Mouse (Mus musculus) midbrain, embryonic 14.5 days (tissue): Measurements from ENCODE around the gene Pgbd5. TPM values are rescaled to one million over a fixed set of nuclear protein-coding genes. Genes with fewer than 3 reads are reported as not detected.

Source experiments
- ATAC-seq: fragments of 200-750 bp; cut with Nextera tagmentation; 2 replicates; pipeline ENCODE4 v1.8.0; 2017; ENCODE audit warnings: moderate number of reproducible peaks, moderate library complexity; ENCODE audit not compliant: low FRiP score, low TSS enrichment
- DNase-seq: peaks from one replicate; pipeline ENCODE4 v3.0.0-alpha.2; 2015
- H3K27ac ChIP-seq: fragments of 300-500 bp; sonication (generic); replicated peaks from 2 replicates; pipeline ENCODE4 v1.5.1; 2014; ENCODE audit warnings: mild to moderate bottlenecking, low read depth, low read length, moderate library complexity
- H3K27me3 ChIP-seq: fragments of 300-500 bp; sonication (generic); 2 replicates; pipeline ENCODE4 v1.6.1; 2014; ENCODE audit warnings: low read length, control low read depth, mixed read lengths; ENCODE audit not compliant: control insufficient read depth, insufficient read depth
- H3K36me3 ChIP-seq: fragments of 300-500 bp; sonication (generic); 2 replicates; pipeline ENCODE4 v1.6.1; 2014; ENCODE audit warnings: low read length, control low read depth; ENCODE audit not compliant: control insufficient read depth, insufficient read depth
- H3K4me1 ChIP-seq: fragments of 300-500 bp; sonication (generic); 2 replicates; pipeline ENCODE4 v1.6.1; 2014; ENCODE audit warnings: mild to moderate bottlenecking, antibody characterized with exemption, low read length, control low read depth; ENCODE audit not compliant: control insufficient read depth, insufficient read depth
- H3K4me2 ChIP-seq: fragments of 300-500 bp; sonication (generic); 2 replicates; pipeline ENCODE4 v1.6.1; 2014; ENCODE audit warnings: mild to moderate bottlenecking, low read length, moderate library complexity
- H3K4me3 ChIP-seq: fragments of 300-500 bp; sonication (generic); replicated peaks from 2 replicates; pipeline ENCODE4 v1.5.1; 2014; ENCODE audit warnings: low read depth, low read length
- H3K9ac ChIP-seq: fragments of 300-500 bp; sonication (generic); replicated peaks from 2 replicates; pipeline ENCODE4 v1.6.1; 2014; ENCODE audit warnings: mild to moderate bottlenecking, low read length, moderate library complexity
- H3K9me3 ChIP-seq: fragments of 300-500 bp; sonication (generic); 2 replicates; pipeline ENCODE4 v1.6.1; 2016; ENCODE audit warnings: low read length, control low read depth, mixed read lengths; ENCODE audit not compliant: control insufficient read depth
- WGBS: fragments of 180-500 bp; shearing (Covaris S2); extraction: QIAGEN DNeasy Blood & Tissue Kit; methylation state at CpG from one replicate; pipeline ENCODE4 v1.1.7; 2014; 5-methylcytosine and 5-hydroxymethylcytosine counted together
- polyA plus RNA-seq: library from polyadenylated mRNA; unstranded; fragments of >200 nt; fragmentation: Nextera tagmentation; extraction: Ambion mirVana; gene quantifications from 2 replicates; pipeline ENCODE4 v1.2.1, GENCODE M21; 2014

Gene Pgbd5
- polyA plus RNA-seq, 1 experiment from 2014 or later: 13.8 TPM

- Histone ChIP-seq H3K27ac (no peak overlapping the region), H3K4me1 (no peaks in the 10 kb centered on the region), H3K36me3 (0 out of 2 replicates have a peak, but pooled peaks cover 1% of the 10 kb centered on the region), H3K27me3 (no peaks in the 10 kb centered on the region), H3K4me3 (no peak overlapping the region), H3K9me3 (no peaks in the 10 kb centered on the region), H3K4me2 (no peak overlapping the region), H3K9ac (no peak overlapping the region)
- ATAC-seq: no peak
- no peak for DNase-seq
- WGBS: 84% methylated on average over 11 of the region's 11 CpGs
These were observed 77.6 kb downstream of the Pgbd5 start for GRCm38 (mm10) chr8:124361773-124362427.

GRCm38 (mm10) chr8:124360911-124361310 lies 78.5 kb downstream of the Pgbd5 start:
- ATAC-seq: no peak
- Histone ChIP-seq H3K27me3 (no peaks in the 10 kb centered on the region), H3K4me2 (no peak overlapping the region), H3K36me3 (no peaks in the 10 kb centered on the region), H3K9ac (no peak overlapping the region), H3K4me3 (no peak overlapping the region), H3K27ac (no peak overlapping the region), H3K4me1 (no peaks in the 10 kb centered on the region), H3K9me3 (no peaks in the 10 kb centered on the region)
- no peak for DNase-seq
- WGBS: 82% methylated on average over 3 of the region's 3 CpGs

GRCm38 (mm10) chr8:124351636-124352035 lies 87.8 kb downstream of the Pgbd5 start:
- H3K9ac ChIP-seq: no peak overlapping the region
- H3K27ac ChIP-seq: no peak overlapping the region
- no peaks in the 10 kb centered on the region for H3K4me1 ChIP-seq
- H3K27me3 ChIP-seq: no peaks in the 10 kb centered on the region
- H3K4me3 ChIP-seq: no peak overlapping the region
- 64% methylated on average over 5 of the region's 5 CpGs for WGBS
- no peak overlapping the region for H3K4me2 ChIP-seq
- H3K9me3 ChIP-seq: no peaks in the 10 kb centered on the region
- DNase-seq (no peak), ATAC-seq (no peak)
- H3K36me3 ChIP-seq: no peaks in the 10 kb centered on the region

- peaks cover 14% of the 10 kb centered on the region for H3K36me3 ChIP-seq
- no peak overlapping the region for H3K9ac ChIP-seq
- WGBS: 37% methylated on average over 7 of the region's 7 CpGs
- H3K4me2 ChIP-seq: no peak overlapping the region
- no peak overlapping the region for H3K27ac ChIP-seq
- H3K27me3 ChIP-seq: no peaks in the 10 kb centered on the region
- no peaks in the 10 kb centered on the region for H3K9me3 ChIP-seq
- no peaks in the 10 kb centered on the region for H3K4me1 ChIP-seq
- ATAC-seq: peak; percentile 53; the same call in 1 of the 2 replicates
- DNase-seq: peak; percentile 90
- no peak overlapping the region for H3K4me3 ChIP-seq
These were observed 89.8 kb downstream of the Pgbd5 start for GRCm38 (mm10) chr8:124349663-124350062.

GRCm38 (mm10) chr8:124348087-124348486 lies 91.4 kb downstream of the Pgbd5 start:
- no peak overlapping the region for H3K9ac ChIP-seq
- 36% methylated on average over 1 of the region's 1 CpGs for WGBS
- ATAC-seq: no peak

GRCm38 (mm10) chr8:124346852-124347523 lies 92.5 kb downstream of the Pgbd5 start:
- no peaks in the 10 kb centered on the region for H3K4me1 ChIP-seq
- ATAC-seq (no peak), DNase-seq (peak; percentile 87)
- no peak overlapping the region for H3K9ac ChIP-seq
- H3K27me3 ChIP-seq: no peaks in the 10 kb centered on the region
- WGBS: 48% methylated on average over 19 of the region's 19 CpGs
- H3K9me3 ChIP-seq: no peaks in the 10 kb centered on the region
- no peak overlapping the region for H3K27ac ChIP-seq
- no peak overlapping the region for H3K4me3 ChIP-seq
- H3K36me3 ChIP-seq: peaks cover 36% of the 10 kb centered on the region
- no peak overlapping the region for H3K4me2 ChIP-seq

More at GRCm38 (mm10) chr8:124348087-124348486, 91.4 kb downstream of the Pgbd5 start:
- H3K4me1 ChIP-seq: no peaks in the 10 kb centered on the region
- no peaks in the 10 kb centered on the region for H3K27me3 ChIP-seq
- H3K36me3 ChIP-seq: peaks cover 30% of the 10 kb centered on the region
- H3K9me3 ChIP-seq: no peaks in the 10 kb centered on the region
- no peak for DNase-seq
- H3K4me2 ChIP-seq: no peak overlapping the region
- H3K27ac ChIP-seq: no peak overlapping the region
- no peak overlapping the region for H3K4me3 ChIP-seq

- ATAC-seq: no peak
- Histone ChIP-seq H3K36me3 (peaks cover 53% of the 10 kb centered on the region), H3K4me2 (no peak overlapping the region), H3K4me1 (no peaks in the 10 kb centered on the region), H3K27ac (no peak overlapping the region), H3K4me3 (no peak overlapping the region), H3K9me3 (no peaks in the 10 kb centered on the region), H3K27me3 (no peaks in the 10 kb centered on the region), H3K9ac (no peak overlapping the region)
- DNase-seq: no peak
- WGBS: 85% methylated on average over 10 of the region's 10 CpGs
These were observed 94.4 kb downstream of the Pgbd5 start for GRCm38 (mm10) chr8:124345098-124345497.

- Histone ChIP-seq H3K9ac (no peak overlapping the region), H3K27ac (no peak overlapping the region), H3K4me1 (no peaks in the 10 kb centered on the region), H3K9me3 (no peaks in the 10 kb centered on the region), H3K4me2 (no peak overlapping the region), H3K4me3 (no peak overlapping the region), H3K36me3 (peaks cover 60% of the 10 kb centered on the region), H3K27me3 (no peaks in the 10 kb centered on the region)
- 91% methylated on average over 12 of the region's 12 CpGs for WGBS
- DNase-seq (no peak), ATAC-seq (no peak)
These were observed 95.5 kb downstream of the Pgbd5 start for GRCm38 (mm10) chr8:124343991-124344390.

GRCm38 (mm10) chr8:124343151-124343550 lies 96.3 kb downstream of the Pgbd5 start:
- Histone ChIP-seq H3K4me1 (no peaks in the 10 kb centered on the region), H3K9me3 (no peaks in the 10 kb centered on the region), H3K9ac (no peak overlapping the region), H3K27ac (no peak overlapping the region), H3K36me3 (peaks cover 68% of the 10 kb centered on the region), H3K4me3 (no peak overlapping the region), H3K27me3 (no peaks in the 10 kb centered on the region), H3K4me2 (no peak overlapping the region)
- 96% methylated on average over 15 of the region's 15 CpGs for WGBS
- ATAC-seq (no peak), DNase-seq (no peak)
